Mouse (Mus musculus): ENCODE results near the gene Cks1b.

DNA sequence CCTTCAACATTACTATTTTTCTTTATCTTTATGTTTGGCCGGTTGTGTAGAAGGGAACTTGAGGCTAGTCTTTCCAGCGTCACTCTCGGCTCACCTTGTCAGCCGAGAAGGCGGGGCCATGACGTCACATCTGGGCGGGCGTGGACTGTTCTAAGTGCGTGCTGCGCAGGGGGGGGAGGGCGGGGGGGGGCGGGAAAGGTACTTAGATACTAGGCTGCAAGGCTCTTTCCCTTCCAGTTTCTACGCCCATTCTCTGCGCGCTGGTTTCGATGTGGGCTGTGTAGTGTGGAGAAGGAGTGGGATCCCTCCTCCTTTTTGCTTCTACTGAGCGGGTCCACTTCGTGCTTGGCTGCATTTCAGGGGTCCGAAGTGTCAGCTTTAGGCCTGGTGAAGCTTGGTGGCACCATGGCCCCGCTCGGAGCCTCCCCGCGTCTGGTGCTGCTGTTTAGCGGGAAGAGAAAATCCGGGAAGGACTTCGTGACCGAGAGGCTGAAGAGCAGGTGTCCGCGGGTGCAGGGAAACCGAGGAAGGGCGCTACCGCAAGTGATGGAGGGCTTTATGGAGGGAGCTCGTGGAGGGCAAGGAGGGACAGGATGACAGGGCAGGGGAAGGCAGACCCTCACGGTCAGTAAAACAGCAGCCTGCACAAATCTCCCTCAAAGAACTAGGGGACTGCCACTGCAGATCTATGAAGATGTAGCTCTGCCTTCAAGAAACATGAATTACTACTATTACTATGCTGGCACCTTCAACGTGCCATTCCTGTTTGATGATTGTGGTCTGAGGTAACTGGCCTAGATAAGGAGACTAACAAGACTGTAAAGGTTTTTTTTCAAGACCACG, 41.0 kb upstream of the Cks1b start:
- 0 out of 2 replicates have a peak, but pooled peaks have one; percentile 17 for TF ChIP-seq POLR2A (IDR thresholded peaks at IDR 0.05; ENCODE audit: control insufficient read depth, low read depth, low read length)
- no peak for TF ChIP-seq CTCF (IDR thresholded peaks at IDR 0.05; ENCODE audit: control insufficient read depth, insufficient read depth, insufficient replicate concordance, low read depth, low read length)

Measured in testis, adult 2 months (tissue).